In genomic region chr9:51146496-51146895, GRCm38 (mm10) we compare ENCODE assay signal across 18 mouse cellular contexts. TPM values are rescaled to one million over a fixed set of nuclear protein-coding genes. Genes with fewer than 3 reads are reported as not detected.
DNase-seq lines count a peak whose midpoint lies in the region; ATAC-seq and TF ChIP-seq lines count a peak whose summit lies in the region.
"Had no signal": no experiment of that assay in that cellular context is flagged by ENCODE, and none has a peak within 500 bp of the region (broad histone marks: within the 10 kb centered on the region; RNA-seq: fewer than 3 reads in every experiment).

No protein-coding gene starts in this region.

- H3K4me2 ChIP-seq in lung, embryonic 14.5 days = no peak overlapping the region
- H3K4me2 ChIP-seq: heart, embryonic 15.5 days; hindbrain, embryonic 15.5 days had no signal

- no peaks in the 10 kb centered on the region for H3K36me3 ChIP-seq in lung, embryonic 14.5 days (ENCODE audit: insufficient read depth)
- H3K36me3 ChIP-seq: heart, embryonic 15.5 days; hindbrain, embryonic 15.5 days; midbrain, embryonic 10.5 days had no signal

- no peak overlapping the region for H3K27ac ChIP-seq in lung, embryonic 14.5 days (ENCODE audit: low read depth)
- H3K27ac ChIP-seq: heart, embryonic 15.5 days; hindbrain, embryonic 15.5 days; liver, embryonic 14.5 days; midbrain, embryonic 10.5 days had no signal

- no peaks in the 10 kb centered on the region for H3K9me3 ChIP-seq in lung, embryonic 14.5 days (ENCODE audit: low read depth, low read length)
- H3K9me3 ChIP-seq: heart, embryonic 15.5 days; hindbrain, embryonic 15.5 days; midbrain, embryonic 10.5 days had no signal

- DNase-seq in heart, postnatal 4 days = peak; percentile 16
- no peak for DNase-seq in heart, postnatal 14 days
- peak; percentile 66 for DNase-seq in lung, embryonic 14.5 days
- no peak for DNase-seq in lung, postnatal 10 days
- peak; percentile 57 for DNase-seq in MN1 (ENCODE audit: low spot score)
- peak; percentile 60 for DNase-seq in brain, embryonic 14.5 days (ENCODE audit: low read depth)
- no peak for DNase-seq in left cerebral cortex, postnatal 4 days
- DNase-seq: cerebellum, adult 9-11 months; layer of hippocampus, postnatal 36 days; spleen, adult 18-20 months had no signal

- no peak overlapping the region for H3K9ac ChIP-seq in lung, embryonic 14.5 days
- H3K9ac ChIP-seq: heart, embryonic 15.5 days; hindbrain, embryonic 15.5 days; liver, embryonic 14.5 days had no signal

- no peaks in the 10 kb centered on the region for H3K27me3 ChIP-seq in lung, embryonic 14.5 days (ENCODE audit: insufficient read depth, low read length)

- ATAC-seq in lung, embryonic 14.5 days (ENCODE audit: insufficient read depth) = no peak

- H3K4me3 ChIP-seq in lung, embryonic 14.5 days (ENCODE audit: low read depth, low read length) = no peak overlapping the region
- H3K4me3 ChIP-seq: heart, embryonic 15.5 days; hindbrain, embryonic 15.5 days; midbrain, embryonic 10.5 days had no signal

- intact Hi-C loops in heart, postnatal 14 days (cut with DNase I) = no loop called here
- intact Hi-C loops in left cerebral cortex, postnatal 4 days (cut with DNase I) = loop anchor here (10.0 kb wide), 1 partner anchor 132 kb away; no protein-coding TSS in a partner anchor

- no peak for TF ChIP-seq CTCF in lung, embryonic 14.5 days (IDR thresholded peaks at IDR 0.05; ENCODE audit: low read depth)
- TF ChIP-seq CTCF in brain, embryonic 14.5 days (IDR thresholded peaks at IDR 0.05; ENCODE audit: borderline replicate concordance, extremely low read depth, insufficient read depth, insufficient read length) = no peak

- no peaks in the 10 kb centered on the region for H3K4me1 ChIP-seq in lung, embryonic 14.5 days (ENCODE audit: insufficient read depth)
- H3K4me1 ChIP-seq: midbrain, embryonic 10.5 days had no signal

- TF ChIP-seq POLR2A in brain, embryonic 14.5 days (IDR thresholded peaks at IDR 0.05; ENCODE audit: borderline replicate concordance, extremely low read depth, insufficient read depth, insufficient read length, poor library complexity, severe bottlenecking) = no peak

- WGBS in lung, embryonic 14.5 days = 61% methylated on average over 4 of the region's 4 CpGs

RNA-seq across cellular contexts. Expression of gene Gm32742, which starts 18.8 kb away (rescaled TPM):
- not detected for total RNA-seq in heart, postnatal 4 days (2021)
- not detected for total RNA-seq in heart, postnatal 14 days (2021)
- 0.03 TPM in 1 of 2 replicates, not detected in the other for polyA plus RNA-seq in lung, embryonic 14.5 days (2014; fragmentation: Nextera tagmentation; extraction: Ambion mirVana)
- polyA plus RNA-seq in brain, embryonic 14.5 days (2012; rRNA removed) = 0.01 and 0.04 TPM in 2 replicates
- under 1 TPM in 1 of 2 experiments, not detected in 1; 0.04 TPM for total RNA-seq in left cerebral cortex, postnatal 4 days (2021)
- total RNA-seq: gastrocnemius, adult 18-20 months; layer of hippocampus, postnatal 36 days had no signal
- polyA plus RNA-seq: hindbrain, embryonic 15.5 days; midbrain, embryonic 10.5 days had no signal

RNA-seq across cellular contexts. Expression of gene 4833427G06Rik, which starts 44.6 kb away (rescaled TPM):
- not detected for total RNA-seq in heart, postnatal 4 days (2021)
- not detected for total RNA-seq in heart, postnatal 14 days (2021)
- 0.58 TPM in 1 of 2 replicates, not detected in the other for polyA plus RNA-seq in lung, embryonic 14.5 days (2014; fragmentation: Nextera tagmentation; extraction: Ambion mirVana)
- polyA plus RNA-seq in brain, embryonic 14.5 days (2012; rRNA removed) = 0.63 and 0.72 TPM in 2 replicates
- total RNA-seq in left cerebral cortex, postnatal 4 days (2021) = under 1 TPM in 1 of 2 experiments, not detected in 1; 0.50 TPM
- total RNA-seq: gastrocnemius, adult 18-20 months; layer of hippocampus, postnatal 36 days; left cerebral cortex, postnatal 36 days had no signal
- polyA plus RNA-seq: heart, embryonic 15.5 days; large intestine, adult 2 months; liver, embryonic 14.5 days; midbrain, embryonic 10.5 days; stomach, embryonic 16.5 days had no signal

Comparison
In these comparisons a context has a peak if more than half of its experiments do, and no peak if none do; other contexts are left out.
1. DNase-seq: peak in heart, postnatal 4 days (single experiment), lung, embryonic 14.5 days (single experiment), MN1 (single experiment) and brain, embryonic 14.5 days (single experiment); none in heart, postnatal 14 days (0 of 2), lung, postnatal 10 days (single experiment) and left cerebral cortex, postnatal 4 days (single experiment).